8 mouse cellular contexts compared by ENCODE assay signal in the genomic region with DNA sequence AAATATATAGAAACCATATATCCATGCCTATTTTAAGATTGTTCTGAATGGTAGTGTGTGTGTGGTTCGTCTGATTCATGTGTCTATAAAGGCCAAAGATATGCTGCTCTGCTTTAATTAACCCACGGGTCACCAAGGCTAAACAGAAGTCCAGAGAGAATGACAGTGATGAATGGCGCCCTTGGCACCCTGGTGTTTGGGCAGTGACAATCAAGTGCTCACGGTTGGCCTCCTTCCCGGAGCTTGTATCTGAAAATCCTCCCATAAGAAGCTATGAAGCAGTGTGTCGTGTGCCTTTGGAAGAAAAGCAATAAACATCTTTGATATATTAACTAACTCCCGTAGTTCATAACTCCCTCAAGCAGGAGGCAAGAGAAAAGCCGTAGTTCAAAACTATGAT.
A peak's percentile ranks its signal among the peaks of the same experiment; 100 is the strongest.
DNase-seq lines count a peak whose midpoint lies in the region; ATAC-seq lines count a peak whose summit lies in the region.

No protein-coding gene starts in this region.

- H3K27me3 ChIP-seq in liver, embryonic 12.5 days (replicated peaks) = no peaks in the 10 kb centered on the region

- H3K4me3 ChIP-seq in liver, embryonic 12.5 days = no peak overlapping the region

- H3K36me3 ChIP-seq in liver, embryonic 12.5 days = no peaks in the 10 kb centered on the region

- H3K9me3 ChIP-seq in liver, embryonic 12.5 days (replicated peaks) = no peaks in the 10 kb centered on the region

- H3K27ac ChIP-seq in liver, embryonic 12.5 days = no peak overlapping the region

- no peak for ATAC-seq in liver, embryonic 12.5 days

- H3K4me2 ChIP-seq in liver, embryonic 12.5 days = no peak overlapping the region

- WGBS in liver, embryonic 12.5 days (ENCODE audit: insufficient replicate concordance) = 60% methylated on average over 8 of the region's 8 CpGs

- DNase-seq in liver = peak; percentile 5
- peak; percentile 66 to 74 for DNase-seq in cerebellum, postnatal 10 days
- peak; percentile 24 for DNase-seq in kidney, adult 18-20 months
- DNase-seq in ovary, postnatal 36 days (ENCODE audit: low spot score) = peak; percentile 7
- no peak for DNase-seq in thymus, postnatal 36 days
- DNase-seq in left cerebral cortex, adult 11 months (ENCODE audit: low spot score) = no peak
- DNase-seq in frontal cortex, postnatal 10 days (ENCODE audit: low spot score in 2 of 2) = no peak

- H3K9ac ChIP-seq in liver, embryonic 12.5 days = no peak overlapping the region

- H3K4me1 ChIP-seq in liver, embryonic 12.5 days = no peaks in the 10 kb centered on the region

Comparison
In these comparisons a context has a peak if more than half of its experiments do, and no peak if none do; other contexts are left out.
1. DNase-seq: peak in liver (single experiment), cerebellum, postnatal 10 days (2 of 2), kidney, adult 18-20 months (single experiment) and ovary, postnatal 36 days (single experiment); none in thymus, postnatal 36 days (0 of 2), left cerebral cortex, adult 11 months (single experiment) and frontal cortex, postnatal 10 days (0 of 2).